Mouse (Mus musculus) mouse trophoblast stem cell (cell line): ENCODE results near the gene Lrrc8d.

Experiments used
- in situ Hi-C, 2 experiments: fragments of 300-500 bp; cut with MseI, MboI; formaldehyde crosslinking; loops; 2 replicates in 1 of 2; 3 replicates in 1 of 2; pipeline ENCODE4 v1.15.1; 2025

Lrrc8d gene

DNA sequence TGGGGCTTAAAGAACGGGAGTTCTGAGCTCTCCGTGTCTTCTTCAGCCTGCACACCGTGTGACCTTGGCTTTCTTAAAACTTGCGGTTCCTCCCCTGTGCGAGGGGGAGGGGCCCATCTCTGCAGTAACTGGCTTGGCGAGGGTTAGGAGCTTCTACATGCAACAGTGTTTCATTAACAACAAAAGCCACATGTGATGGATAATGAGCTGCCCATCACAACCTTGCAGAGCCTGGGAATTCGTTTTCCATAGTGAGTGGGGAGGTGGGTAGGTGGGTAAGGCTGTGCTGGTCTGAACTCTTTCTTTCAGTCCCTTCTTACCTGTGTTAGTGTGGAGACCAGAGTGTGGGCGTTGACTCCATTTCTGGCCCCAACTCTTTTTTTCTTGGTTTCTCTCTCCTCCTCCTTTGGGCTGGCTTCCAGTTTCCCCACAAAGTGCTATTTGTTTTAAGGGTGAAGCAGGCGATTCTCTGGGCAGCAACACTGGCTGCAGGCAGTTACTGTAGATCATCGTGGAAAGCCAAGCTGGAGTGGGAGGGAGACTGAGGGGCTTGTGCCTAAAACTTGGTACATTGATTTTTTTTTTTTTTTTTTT is 15.9 kb downstream of the Lrrc8d start:
- in situ Hi-C loops: no loop called here

DNA sequence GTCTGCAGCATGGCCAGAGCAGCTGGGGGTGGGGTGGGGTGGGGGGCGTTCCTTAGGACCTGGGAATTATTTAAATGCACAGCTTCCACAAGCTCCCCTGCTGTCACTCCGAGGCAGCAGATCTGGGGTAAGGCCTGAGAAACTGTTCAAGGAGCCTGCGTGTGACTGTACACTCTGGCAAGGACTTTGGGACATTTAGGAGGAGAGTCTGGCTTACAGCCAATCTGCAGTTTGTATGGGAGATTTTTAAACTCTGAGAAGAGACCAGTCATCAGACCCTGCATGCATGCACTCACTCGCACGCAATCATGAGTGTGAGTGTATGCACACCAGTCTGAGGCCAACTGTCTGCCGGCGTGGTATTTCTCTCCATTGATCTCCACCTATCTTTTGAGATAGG is 17.5 kb downstream of the Lrrc8d start:
- in situ Hi-C loops: no loop called here

DNA sequence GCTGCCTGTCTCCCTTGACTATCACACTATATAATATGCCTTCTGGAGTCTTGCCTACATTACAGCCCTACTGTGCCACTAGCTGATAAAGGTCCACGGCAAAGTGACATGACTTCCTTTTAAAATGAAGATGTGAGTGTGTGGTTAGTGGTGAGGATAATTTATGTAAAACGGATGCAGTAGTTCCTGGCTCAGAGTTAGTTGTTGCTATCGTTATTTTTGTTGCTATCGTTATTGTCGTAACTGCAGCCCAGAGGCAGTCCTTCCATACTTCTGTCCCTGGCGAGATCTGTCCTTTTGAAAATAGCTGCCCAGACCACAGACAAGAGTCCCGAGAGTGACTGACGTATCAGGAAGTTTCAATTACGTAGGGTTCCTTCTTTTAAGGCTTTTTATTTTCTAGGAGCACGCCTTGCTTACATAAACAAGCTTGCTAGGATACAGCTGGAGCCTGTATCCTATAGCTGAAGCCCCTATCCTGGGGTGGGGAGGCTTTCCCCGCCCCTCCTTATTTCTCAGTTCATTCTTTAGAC is 18.4 kb downstream of the Lrrc8d start:
- in situ Hi-C loops: no loop called here

DNA sequence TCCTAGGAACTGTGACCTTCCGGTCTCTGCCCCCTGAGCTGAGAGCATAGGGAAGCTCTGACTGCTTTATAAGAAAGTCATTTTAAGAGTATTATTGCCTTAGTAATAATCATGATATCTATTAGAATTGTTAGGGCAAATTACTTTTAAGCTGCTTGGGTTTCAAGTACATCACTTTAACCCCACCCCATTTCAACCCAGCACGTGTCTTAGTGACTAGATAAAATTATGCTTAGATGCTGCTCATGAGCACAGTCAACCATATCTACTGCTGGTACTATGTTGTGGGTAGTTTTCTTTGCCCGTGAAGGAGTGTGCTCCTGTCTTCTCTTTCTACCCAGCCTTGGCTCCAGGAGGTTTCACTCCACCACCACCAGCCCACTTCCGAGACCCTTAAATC is 21.5 kb downstream of the Lrrc8d start:
- in situ Hi-C loops: no loop called here

DNA sequence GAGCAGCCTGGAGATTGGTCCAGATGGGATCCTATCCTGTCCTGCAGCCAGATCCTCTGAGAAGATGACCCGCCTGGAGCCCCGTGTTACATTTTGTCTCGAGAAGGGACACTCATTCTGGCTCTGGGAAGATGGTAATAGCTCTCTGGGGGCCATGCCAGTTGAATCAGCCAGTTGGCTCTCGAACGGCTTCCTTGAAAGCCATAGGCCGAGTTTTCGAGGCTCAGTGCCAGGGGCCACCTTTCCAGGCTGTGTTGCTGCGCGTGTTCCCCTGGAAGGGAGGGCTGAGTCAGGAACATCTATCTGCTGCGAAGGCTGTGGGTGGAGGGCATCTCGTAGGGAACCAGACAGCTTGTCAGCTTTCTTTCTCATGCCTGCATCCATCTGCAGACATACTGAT is 23.0 kb downstream of the Lrrc8d start:
- in situ Hi-C loops: no loop called here

DNA sequence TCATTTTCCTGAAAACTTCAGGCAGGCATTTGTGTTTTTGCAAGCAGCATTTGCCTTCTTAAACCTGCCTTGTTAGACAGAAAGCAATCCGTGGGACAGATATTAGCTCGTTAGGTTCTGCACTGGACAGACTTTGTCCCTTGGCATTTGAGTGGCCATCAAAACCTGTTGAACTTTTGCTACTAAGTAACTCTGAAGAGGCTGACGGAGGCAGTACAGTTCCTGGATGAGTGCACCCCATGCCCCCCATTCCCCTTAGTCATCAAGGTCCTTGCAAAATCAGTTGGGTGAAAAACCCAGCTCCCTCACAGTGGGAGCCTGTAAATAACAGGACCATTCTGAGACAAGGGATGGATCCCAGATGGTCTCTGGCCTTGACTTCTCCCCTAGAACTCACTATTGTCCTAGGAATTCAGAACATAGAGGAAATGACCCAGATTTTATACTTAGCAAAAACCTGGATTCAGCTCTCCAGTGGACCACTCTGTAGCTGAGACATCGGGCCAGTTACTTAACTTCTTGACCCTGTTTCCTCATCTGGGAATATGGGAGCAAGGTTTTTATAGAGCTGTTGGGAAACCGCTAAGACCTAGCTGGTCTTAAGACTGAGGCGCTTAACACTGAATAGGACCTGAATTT is 30.5 kb downstream of the Lrrc8d start:
- in situ Hi-C loops: no loop called here

DNA sequence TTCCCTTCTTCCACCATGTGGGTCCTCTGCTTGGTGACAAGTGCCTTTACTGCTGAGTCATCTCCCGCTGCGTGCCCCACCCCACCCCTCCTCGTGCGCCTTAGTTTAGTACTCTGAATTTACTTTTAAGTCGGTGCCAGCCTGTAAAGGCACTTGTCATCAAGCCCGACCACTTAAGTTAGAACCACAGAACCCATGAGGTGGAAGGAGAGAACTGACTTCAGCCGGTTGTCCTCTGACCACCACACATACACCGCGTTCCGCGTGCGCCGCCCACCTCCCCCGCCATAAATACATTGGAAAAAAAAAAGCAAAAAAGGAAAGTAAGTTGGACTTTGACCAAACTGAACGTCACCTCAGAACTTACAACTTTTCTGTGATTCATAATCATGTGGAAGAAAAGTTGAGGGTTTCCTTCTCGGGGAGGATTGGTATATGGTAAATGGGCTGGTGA is 31.4 kb downstream of the Lrrc8d start:
- in situ Hi-C loops: no loop called here

DNA sequence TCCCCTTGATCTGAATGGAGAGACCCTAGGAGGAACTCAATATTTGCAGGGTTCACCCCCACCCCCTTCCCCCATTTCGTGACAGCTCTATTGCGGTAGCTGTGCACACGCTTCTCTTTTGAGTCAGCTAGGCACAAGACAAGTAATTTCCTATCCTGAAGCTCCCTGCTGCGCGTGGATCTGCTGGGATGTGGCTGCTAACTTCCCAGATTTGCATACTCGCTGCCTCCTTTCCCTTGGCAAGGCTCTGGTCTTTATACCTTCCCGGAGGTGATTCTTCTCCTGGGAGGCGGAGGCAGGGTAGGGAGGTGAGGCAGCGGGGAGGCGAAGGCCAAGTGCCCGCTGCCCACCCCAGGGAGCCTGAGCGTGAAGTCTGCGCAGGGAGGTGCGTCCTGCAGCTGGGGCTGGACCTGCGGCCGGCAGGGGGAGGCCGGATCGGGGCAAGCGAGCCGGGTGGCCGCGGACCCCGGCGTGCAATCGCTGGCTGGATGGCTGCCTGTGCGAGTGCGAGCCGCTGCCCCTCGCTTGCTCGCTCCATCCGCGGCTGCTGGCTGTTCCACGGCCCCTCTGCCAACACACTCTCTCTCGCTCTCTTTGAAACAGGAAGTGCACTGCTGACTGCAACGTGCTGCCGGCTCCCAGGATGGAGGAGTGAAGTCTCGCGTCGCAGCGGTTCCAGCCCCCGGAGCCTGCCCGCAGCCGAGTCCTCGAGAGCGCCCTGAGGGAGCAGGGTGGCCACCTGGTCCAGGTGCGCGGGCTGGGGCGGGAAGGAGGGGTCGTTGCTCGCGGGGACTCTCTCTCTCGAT is 32.1 kb downstream of the Lrrc8d start:
- in situ Hi-C loops: no loop called here

DNA sequence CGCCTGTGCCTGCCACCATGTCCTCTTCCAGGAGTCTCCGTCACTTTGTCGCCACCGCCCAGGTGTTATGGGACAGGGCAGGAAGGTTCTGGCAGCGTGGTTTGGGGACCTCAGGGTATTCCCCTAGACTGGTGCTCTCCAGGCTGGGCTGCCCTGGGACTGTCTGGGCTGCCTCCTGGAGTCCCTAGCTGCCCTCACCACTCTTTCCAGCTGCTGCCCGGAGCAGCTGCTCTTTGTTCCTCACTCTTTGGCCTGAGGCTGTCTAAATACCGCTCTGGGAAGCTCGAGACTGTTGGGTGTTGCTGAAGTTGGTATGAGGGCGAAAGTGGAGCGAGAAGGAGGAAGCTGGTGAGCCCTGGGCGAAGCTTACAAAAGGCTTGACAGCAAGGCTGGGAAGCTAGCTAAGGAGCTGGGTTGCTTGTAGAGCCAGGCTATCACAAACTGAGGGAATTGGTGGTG is 32.7 kb downstream of the Lrrc8d start:
- in situ Hi-C loops: no loop called here

DNA sequence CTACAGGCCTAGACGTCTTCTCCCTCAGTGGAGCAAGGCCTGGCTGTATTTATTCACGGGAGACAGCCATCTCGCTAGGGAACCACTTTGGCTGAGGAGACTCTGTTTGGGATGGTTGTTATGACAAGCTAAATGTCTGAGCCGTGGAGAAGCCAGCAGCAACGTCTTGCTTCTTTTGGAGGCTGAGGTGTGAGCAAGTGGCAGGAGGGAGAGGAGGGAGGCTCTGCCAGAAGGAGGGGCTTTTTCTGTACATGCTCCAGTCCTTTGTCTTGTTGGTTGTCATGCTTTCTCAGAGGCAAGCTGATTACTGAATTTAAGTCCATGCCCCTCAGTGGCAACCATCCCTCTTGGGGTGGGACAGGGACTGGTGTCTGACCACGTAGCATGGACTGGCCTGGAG is 33.5 kb downstream of the Lrrc8d start:
- in situ Hi-C loops: no loop called here

DNA sequence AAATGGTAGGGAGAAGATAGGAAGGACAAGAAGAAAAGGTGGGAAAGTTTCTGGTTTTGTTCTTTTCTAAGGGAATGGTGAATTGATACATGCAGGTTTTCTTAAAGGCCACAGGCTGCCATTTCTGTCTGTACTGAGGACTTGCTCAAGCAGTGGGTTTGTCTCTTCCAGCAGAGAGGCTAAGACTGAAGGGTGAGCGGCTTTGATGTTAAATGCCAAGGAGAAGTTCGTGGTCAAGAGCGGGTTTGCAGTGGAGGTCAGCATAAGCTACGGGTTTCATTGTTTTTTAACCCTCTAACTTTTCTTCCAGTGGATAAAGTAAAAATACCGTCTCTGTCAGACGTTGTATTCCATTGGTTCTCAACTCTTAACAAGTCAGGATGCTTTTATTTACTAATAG is 36.6 kb downstream of the Lrrc8d start:
- in situ Hi-C loops: no loop called here

DNA sequence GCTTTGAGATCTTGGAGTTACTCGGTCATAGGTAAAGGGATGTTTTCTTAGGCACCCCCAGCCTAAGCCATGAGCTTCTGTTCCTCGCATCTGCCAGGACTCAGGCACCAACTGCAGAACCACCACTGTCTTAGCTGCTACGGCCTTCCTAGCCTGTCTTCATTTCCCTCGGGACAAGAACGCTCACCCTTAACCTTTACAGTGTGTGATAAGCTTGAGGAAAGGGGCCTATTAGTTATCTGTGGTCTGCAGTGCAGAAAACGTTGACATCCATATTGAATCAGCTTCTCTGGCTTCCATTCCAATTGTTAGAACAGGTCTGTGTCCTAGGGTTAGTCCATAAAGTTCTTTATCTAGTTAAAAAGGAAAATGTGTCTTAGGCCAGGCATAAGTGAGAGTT is 37.4 kb downstream of the Lrrc8d start:
- in situ Hi-C loops: no loop called here

DNA sequence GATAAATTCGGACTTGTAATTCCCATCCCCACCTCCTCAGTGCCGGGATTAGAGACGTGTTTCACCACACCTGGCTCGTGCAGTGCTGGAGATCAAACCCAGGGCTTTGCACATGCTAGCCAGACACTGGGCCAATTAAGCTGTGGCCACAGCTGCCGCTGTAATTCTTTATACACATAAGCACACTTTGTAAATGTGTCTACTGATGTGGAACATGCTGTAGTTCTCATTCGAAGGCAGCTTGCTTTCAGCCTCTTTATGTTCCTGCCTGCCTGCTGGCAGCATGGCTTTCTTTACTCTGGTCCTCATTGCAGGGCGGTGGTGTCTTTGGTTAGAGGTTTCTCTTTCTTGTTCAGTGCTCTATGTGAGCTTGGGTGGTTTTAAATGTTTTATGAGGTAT is 40.7 kb downstream of the Lrrc8d start:
- in situ Hi-C loops: no loop called here

DNA sequence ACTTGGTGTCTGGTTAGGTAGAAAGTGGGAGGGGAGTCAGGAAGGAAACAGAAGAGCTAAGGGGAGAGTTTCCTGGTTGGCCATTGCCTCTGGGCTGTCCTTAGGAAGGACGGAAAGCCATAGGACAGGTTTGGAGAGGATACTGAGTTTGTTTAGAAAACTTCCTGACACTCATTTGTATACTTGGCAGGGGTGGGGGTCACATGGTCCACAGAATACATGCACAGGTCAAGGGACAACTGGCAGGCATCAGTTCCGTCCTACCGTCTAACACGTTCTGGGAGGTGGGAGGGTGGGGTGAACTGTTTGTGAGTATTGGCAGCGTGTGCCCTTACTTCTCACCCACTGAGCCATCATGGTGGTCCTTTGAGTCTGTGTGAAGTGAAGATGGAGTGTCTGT is 42.9 kb downstream of the Lrrc8d start:
- in situ Hi-C loops: no loop called here

DNA sequence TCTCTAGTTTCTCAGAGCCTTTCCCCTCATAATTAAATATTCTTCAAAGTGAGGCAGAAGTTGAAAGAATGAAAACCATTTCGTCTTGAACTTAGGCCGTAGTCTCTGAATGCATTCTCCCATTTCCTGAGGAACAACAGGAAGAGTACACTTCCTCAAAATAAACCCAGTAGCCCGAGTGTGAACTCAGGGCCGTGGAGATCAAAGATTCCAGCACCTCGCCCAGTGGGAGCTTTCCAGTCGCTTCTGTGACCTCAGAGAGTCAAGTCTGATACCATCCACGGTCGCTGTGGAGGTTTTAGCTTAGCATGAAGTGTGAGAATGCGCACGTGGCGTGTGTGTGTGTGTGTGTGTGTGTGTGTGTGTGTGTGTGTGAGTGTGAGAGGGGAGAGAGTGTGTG is 45.6 kb downstream of the Lrrc8d start:
- in situ Hi-C loops: no loop called here

DNA sequence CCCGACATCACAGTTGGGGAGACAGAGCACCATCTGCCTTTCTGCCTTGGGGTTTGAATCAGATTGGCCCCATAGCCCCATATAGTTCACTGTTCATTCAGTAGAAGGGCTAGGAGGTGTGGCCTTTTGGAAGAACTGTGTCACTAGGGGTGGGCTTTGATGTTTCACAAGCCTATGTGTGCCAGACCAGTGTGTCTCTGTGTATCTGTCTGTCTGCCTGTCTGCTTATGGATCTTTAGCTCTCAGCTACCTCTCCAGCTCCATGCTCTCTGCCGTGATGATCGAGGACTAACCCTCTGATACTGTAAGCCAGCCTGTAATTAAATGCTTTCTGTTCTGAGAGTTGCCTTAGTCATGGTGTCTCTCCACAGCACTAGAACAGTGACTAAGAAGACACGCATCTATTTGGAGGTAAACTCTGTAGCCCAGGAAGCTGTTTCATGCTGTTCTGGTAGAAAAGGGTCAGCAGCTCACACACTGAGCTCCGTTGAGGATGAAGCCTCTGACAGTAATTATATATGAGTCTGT is 46.2 kb downstream of the Lrrc8d start:
- in situ Hi-C loops: no loop called here

DNA sequence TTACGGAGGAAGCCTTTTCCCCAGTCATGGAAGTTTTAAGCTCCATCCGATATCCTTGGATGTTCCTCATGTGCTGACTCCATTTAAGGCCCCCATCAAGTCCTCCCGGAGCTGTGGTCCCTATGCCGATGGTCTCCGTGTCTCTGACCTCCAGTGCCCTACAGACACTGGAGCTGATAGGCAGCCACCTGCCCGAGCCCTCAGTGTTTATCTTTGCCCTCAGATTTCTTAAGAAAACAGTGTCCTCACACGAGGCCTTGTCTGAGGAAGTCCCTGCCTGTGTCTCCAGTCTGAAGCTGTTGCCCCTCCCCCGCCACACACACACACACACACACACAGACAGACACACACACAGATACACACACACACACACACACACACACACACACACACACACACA is 55.0 kb downstream of the Lrrc8d start:
- in situ Hi-C loops: no loop called here

DNA sequence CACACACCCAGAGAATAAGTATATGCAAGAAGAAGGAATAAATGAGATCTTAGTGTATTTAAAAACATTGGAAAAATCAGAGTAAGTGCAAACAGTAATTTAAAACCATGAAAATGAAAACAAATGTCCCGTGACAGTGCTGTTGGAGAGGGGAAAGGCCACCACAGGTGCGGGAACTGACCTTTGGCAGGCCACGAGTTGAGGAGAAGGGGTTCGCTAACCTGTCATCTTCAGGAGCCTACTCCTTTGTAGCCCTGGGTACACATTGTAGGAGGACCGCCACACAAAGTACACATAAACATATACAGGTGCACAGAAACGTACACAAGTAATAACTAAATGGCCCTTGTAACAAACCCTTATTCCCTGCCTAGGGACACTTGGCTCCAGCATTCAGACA is 55.7 kb downstream of the Lrrc8d start:
- in situ Hi-C loops: no loop called here

DNA sequence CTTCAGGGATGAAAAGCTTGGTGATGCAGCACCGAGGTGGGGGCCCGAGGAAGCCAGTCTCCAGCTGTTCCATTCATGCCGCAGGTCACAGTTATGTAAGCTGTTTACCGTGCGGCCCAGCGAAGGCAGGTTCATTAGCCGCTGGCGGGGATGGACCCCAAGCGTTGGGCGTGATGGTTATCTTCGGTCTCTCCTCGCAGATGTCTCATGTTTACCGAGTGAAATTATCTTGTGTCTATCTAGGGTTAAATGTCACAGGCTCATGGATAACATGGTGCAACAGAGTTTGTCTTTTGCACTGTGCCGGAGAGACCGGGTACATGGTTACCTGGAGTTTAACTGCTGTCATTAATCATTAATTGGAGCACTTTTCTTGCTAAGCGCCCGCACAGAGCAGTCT is 58.2 kb downstream of the Lrrc8d start:
- in situ Hi-C loops: no loop called here

DNA sequence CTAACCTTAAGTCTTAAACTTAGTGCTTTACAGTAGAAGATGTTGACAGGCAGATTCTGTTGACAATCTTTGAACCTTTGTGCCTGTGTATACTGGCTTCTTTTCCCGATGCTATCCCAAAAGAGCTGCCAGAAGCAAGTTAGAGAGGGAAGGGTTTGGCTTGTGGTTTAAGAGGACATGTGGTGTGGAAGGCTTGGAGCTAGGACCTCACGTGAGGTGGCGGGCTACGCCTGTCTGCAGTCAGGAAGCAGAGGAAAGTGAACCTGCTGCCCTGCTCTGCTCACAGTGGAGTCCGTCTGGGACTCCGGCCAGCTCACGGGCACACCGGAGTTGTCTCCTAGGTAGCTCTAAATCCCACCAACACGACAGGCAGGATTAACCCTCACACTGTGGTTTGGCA is 59.1 kb downstream of the Lrrc8d start:
- in situ Hi-C loops: no loop called here

DNA sequence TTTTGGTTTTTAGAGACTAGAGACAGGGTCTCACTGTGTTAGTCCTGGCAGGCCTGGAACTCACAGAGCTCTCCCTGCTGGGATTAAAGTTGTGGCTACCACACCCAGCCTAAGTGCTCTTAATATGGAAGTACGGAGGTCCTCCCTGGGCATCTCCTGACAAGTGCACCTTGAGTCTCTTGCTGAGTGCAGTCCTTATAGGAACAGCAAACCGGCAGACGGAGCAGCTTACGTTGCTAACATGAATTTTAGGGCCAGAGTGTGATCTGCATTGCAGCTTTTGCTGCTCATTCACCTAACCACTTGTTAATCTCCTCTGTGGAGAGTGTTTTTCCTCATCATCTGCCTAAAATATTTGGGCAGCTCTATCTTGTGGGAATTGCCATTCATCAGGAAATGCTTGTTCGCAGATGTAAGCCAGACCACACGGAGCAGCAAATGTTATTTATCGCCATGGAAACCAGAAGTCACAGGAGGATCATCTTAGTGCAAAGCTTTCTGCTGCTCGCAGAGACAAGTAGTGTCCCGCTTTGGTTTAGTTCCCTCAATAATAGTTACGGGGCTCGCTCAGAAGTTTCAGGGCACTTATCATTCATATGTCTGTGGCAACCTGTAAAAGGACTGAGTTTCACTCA is 62.2 kb downstream of the Lrrc8d start:
- in situ Hi-C loops: no loop called here

DNA sequence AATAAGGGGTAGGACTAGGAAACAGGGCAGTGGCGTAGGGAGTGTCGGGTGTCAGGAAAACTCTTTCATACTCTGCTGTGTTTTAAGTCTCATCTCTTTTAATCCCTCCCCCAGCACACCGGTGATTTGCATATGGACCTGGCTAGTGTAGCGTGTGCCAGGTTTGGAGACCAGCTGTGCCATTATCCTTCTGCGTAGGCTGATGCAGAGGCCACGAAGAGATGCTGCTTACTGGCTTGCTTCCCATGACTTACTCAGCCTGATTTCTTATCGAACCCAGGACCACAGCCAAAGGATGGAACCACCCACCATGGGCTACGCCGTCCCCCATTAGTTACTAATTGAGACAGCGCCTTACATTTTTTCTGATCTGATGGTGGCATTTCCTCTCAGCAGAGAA is 64.6 kb downstream of the Lrrc8d start:
- in situ Hi-C loops: no loop called here
